Mouse (Mus musculus): ENCODE data around the gene Mtfp1.
"Not testable (repeated sequence)": the region's sequence is repeated elsewhere in the genome, so short reads cannot be mapped to it uniquely, and the experiment has no call there.

Mtfp1 gene

DNA sequence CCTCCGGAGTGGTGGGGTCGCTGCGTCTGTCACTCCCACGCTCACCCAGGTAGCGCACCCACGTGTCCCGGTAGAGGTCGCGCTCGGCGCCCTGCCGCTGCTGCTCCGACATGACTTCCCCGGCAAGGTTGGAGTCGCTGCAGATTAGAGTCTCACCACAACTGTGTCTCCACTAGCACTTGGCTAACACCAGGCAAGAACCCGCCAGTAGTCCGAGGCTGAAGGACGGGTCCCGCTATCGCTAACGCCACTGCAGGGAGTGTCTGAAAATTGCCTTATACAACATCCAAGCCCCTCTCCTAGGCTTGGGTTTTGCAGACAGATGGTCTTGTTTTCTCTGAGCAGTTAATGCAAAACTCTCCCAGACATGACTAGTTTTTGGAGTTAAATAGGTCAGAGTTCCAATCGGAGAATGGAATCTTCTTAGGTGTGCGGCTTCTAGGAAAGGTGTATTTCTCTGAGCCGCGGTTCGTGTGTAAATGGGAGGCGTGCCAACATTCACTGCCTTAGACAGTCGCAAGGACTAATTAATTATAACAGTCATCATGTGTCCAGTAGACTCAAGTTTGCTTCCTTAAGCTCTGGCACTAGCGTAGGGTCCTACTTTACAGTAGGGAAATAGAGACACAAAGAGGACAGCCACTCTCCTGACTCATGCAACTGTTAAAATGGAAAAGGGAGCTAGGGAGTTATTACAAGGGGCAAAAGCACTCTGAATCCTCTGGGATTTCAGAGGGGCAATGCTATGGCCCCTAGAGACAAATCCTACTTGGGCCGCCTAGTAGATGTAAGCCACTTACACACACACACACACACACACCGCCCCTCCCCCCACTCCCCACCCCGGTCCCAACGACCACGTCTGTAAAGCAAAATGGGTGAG is at the start of gene Mtfp1:
Mtfp1 (minus strand) TSS at position 275 of the 883 bp plus-strand sequence.
- peak; percentile 52 to 62 for DNase-seq

DNA sequence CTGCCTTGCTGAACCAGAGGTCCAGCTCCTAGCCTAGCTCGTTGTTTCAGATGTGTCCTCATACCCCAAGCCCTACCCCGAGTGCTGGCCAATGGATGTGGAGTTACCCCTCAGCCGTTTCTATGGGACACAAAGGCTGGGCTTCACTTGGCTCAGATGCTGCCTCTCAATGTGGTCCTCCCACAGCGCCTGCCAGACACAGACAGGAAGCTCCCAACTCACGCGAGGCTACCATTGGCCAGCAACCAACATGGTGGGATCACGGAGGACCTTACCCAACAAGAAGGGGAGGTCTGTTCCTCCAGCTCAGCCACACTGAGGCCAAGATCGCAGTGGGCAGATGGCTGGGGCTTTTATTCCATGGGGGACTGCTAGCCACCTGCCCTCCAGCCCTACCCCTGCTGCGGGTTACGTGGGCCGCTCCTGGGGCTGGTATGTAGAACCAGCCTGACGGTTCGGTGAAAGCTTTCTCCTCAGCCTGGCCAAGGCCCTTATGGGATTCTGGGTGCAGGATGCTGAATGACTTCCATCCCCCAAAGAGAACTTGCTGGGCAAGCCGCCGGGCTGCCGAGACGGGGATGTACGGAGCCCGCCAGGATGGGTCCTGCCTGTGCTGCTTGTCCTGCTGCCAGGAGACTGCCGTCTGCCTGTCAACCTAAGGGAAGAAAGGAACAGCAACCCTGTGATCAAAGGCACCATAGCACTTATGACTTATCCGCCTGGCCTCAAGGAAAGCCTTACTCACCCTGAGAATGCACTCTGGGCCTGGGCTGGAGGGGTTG is 48.2 kb upstream of the Mtfp1 start:
- no peak for DNase-seq

DNA sequence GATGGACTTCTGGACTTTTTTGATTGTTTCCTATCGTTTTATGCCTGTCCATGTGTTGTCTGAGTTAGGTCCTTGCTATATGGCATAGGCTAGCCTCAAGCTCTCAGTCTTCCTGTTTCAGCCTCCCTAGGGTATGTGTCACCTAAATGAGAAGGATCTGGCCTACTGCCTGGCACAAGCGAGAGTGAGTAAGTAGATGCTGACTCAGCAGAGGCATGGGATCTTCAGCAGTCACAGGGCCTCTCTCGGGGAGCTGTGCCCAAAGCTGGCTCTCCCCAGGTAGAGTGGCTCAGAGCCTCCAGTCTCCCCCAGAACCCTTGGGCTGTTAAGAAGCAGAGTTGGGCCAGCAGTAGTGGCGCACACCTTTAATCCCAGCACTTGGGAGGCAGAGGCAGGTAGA is 47.1 kb upstream of the Mtfp1 start:
- DNase-seq: no peak

DNA sequence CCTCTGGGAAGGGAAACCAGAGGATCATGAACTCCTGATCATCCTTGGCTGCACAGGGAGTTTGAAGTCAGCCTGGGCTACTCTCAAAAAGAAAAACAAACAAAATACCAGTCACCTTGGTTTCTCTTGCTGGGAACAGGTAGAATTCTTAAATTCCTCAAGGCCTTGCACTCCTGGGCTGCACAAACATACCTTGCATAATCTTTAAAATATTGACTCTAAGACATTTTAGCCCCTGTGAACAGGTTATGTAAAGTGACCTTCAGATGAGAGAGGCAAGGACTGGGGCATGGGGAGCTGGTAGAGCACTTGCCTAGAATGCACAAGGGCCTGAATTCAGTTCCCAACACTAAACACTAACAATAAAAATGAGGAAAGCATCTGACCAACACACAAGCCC is 46.3 kb upstream of the Mtfp1 start:
- DNase-seq: no peak

DNA sequence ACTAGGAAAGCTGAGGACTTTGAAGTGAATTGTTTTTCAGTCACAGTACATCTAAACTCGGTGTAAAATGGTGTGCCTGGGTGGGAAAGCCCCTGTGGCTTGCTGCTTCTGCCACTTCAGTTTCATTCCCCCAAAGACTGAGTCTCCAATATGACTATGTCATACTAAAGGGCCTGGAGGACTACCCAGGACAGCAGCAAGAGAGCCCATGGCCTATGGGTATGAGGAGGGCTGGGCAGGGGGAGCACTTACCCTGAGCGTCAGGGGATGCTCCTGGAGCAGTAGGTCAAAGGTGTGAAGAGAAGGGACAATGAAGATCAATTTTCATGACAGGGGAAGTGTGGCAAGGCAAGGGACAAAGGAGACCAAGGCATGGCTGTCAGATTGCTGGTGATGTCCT is 43.7 kb upstream of the Mtfp1 start:
- DNase-seq: no peak

DNA sequence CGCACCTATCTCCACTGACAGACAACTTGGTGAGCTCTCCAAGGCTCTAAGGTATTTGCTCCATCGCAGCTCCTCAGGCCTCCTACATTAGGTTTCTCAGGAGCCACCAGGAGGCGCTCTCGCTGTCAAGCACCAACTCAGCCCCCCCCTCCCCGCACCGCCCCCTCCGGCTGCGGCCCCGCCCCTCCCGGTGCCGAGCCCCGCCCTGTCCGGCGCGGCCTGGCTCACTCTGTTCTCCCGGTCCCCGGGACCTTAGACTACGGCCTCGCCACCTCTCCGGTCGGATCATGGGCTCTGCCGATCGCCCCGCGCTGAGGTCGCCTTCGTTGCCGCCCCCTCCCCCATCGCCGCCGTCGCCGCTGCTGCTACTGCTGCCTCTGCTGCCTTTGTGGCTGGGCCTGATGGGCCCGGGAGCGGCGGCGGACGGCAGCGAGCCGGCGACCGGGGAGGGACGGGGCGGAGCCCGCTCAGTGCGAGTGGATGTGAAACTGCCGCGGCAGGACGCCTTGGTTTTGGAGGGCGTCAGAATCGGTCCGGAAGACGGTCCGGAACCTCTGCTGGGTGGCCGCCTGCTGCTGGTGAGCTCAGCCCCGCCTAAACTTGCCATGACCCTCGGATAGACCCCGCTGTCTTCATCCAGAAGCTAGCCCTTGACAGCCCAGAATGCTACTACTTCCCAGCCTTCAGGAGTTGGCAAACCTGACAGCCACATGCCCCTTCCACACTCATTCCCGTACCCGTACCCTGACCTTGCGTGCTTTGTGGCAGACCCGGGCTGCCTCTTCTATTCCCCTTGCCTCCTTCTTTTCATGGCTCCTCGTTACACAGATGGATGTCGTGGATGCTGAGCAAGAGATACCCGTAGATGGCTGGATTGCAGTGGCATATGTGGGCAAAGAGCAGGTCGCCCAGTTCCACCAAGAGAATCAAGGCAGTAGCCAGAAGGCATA is 40.0 kb upstream of the Mtfp1 start, which contains the start of gene Rnf215:
Rnf215 (plus strand) TSS at position 217 of the 950 bp plus-strand sequence.
- peak; percentile 78 to 93 for DNase-seq

DNA sequence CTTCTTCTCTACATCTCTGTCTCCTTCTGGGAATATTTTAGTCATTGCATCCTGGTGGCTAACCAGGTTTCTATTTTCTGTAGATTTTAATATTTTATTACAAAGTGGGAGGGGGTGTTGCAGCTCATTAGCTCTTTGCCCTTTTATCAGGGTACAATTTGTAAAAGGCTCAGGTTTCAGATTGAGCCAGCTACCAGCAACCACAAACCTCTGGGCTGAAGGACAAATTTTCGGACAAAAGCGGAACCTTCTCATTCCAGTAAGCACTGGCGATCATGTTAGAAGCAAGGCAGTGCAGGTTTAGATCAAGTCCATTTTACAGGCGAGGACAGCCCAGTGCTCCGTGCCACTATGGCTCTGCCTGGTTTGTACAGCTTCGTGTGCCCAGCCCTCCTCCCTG is 39.2 kb upstream of the Mtfp1 start:
- DNase-seq: no peak

DNA sequence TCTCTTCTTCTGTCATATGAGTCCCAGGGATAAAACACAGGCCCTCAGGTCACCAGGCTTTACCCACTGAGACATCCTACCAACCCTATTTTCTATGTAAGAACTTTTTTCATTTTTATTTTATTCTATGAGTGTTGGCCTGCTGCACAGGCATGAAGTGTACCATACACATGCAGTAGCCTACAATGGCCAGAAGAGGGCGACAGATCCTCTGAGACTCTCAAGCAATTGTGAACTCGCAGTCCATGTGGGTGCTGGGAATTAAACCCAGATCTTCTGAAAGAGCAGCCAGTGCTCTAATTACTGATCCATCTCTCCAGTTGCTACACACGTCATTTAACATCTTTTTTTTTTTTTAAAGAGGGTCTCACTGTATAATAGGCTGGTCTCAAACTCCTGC is 38.2 kb upstream of the Mtfp1 start:
- peak in 1 of 2 experiments; percentile 24 for DNase-seq

DNA sequence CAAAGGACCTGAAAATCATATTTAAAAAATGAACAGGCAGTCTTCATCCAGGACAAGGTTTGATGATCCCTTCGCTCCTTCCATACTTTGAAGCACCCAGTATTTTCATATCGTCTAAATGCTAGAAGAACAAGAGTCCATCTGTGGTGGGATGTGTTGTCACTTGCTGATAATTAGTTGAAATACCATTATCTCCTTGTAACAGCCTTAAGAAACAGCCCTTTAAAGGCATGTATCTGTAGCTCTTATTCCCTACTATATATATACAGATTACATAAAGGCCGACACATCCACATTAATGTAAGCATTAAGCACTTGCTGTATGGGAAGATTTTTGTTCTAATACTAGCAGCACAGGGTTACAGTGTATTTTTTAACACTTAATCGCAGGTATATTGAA is 33.2 kb upstream of the Mtfp1 start:
- not testable (repeated sequence) for DNase-seq

DNA sequence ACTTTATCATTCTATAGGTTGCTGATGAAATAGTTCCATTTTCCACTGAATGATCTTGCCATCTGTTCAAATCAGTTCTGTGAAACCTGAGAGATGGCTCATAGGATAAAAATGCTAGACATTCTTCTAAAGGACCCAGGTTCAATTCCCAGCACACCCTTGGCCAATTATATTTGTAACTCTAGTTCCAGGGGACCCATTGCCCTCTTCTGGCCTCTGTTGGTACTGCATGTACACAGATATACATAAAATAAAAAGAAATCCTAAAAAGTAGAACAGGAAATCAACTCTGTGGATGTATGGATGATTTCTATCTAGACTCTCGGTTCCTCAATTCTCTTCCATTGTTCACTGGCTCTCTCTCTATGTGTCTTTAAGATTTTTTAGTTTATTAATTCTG is 31.8 kb upstream of the Mtfp1 start:
- no peak for DNase-seq

DNA sequence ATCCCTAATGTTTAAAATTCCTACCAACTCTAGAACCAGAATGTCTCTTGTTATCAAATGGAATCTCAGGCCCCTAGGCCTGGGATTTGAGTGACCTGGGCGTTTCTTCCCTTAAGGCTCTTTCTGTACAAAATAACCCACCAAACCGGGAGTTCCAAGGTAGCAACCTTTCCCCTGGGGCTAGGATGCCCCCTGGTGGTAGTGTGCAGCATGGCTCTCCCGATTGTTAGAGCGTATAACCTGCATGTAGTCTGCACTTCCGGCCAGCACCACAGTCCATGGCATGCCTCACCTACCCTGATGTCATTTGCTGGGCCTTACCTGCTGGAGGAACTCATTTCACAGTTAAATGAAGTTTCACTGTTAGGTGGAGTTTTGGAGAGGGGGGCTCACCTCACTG is 28.7 kb upstream of the Mtfp1 start:
- peak in 1 of 2 experiments; percentile 22 for DNase-seq

DNA sequence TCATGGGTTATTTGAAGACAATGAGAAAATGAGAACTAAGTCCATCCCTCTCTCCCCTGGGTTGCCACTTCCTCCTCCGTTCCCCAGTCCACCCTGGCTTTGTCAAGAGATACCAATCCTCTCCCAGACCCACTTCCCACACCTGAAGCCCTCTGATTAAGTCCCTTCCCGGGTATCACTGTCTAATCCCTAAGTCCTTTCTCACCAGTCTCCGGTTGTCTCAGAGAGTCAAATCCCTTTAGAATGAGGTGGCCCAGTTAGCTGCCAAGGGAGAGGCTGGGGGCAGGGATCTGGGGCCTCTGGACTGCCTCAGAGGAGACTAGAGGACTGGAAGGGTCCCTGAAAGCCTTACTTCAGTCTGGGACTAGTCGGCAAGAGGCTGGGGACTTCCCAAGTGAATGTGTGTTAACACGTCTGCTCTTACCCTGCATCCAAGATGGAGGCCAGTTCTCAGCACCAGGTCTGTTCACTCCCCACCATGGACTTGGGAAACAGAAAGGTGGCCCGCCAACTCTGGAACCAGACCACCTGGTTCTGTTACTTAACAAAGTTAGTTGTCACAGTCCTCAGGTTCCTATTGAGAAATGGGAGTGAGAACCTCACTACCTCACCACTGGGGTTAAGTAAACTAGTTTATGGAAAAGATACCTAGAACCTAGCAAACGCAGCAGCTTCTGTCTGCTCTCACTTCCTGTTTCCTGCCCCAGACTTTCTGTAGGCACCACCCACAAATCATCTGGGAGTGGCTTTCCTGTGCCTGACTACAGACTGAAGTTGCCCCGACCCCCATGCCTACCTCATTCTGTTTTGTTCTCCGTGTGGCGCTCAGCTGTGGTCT is 27.7 kb upstream of the Mtfp1 start, which contains the start of gene Sec14l2:
Sec14l2 (minus strand) TSS at position 674 of the 838 bp plus-strand sequence.
- DNase-seq: peak in 1 of 2 experiments; percentile 29

DNA sequence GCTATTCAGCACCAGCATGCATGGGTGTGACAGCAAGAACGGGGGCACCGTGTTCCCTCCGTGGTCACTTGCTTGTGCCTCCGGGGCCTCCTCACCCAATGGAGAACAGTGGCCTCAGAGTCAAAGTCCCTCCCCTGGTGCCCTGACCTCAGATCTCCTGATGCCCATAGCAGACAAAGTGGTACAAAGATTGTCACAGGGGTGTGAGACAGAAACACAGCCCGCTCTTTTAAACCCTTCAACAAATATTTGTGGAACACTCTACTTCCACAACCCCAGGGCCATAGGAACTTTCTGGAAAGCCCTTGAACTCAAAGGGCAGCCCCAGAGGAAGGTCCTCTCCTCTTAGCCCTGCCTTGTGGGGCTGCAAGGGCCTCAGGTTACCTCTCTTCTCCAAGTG is 27.0 kb upstream of the Mtfp1 start:
- no peak for DNase-seq

DNA sequence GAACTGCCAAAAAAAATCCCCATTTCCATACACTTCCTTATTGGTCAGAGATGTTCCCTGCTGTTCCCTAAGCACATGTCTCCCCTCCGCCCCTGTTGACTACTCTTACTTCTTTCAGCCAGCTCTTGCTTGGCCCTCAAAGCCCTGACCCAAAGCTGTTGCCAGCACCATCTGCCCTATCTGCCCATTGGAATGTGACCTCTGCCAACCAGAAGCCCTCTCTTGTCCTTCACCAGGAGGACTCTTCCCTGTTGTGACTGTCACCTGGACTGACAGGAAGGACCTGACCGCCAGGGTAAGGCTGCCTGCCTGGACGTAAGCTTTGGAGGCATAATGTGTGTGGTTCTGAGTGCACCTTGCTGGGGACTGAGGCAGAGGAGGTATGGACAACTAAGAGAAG is 26.4 kb upstream of the Mtfp1 start:
- DNase-seq: no peak

DNA sequence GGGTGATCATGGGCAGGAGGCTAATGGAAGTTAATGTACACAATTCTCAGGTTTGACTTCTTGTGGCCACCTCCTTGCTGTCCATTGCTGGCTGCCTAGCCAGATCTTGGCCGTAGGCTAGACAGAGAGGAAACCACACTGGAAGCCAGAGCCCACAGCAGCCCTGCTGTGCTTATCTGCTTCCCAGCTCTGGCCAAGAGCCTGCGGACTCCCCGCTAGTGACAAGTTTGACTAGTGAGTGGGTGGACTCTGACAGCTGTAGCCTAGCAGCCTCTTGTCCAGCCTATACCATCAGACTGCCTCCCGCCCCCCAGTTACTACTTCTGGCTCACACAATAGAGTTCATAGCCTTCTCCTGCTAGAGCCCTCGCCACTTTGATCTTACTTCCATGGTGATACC is 24.4 kb upstream of the Mtfp1 start:
- no peak for DNase-seq

DNA sequence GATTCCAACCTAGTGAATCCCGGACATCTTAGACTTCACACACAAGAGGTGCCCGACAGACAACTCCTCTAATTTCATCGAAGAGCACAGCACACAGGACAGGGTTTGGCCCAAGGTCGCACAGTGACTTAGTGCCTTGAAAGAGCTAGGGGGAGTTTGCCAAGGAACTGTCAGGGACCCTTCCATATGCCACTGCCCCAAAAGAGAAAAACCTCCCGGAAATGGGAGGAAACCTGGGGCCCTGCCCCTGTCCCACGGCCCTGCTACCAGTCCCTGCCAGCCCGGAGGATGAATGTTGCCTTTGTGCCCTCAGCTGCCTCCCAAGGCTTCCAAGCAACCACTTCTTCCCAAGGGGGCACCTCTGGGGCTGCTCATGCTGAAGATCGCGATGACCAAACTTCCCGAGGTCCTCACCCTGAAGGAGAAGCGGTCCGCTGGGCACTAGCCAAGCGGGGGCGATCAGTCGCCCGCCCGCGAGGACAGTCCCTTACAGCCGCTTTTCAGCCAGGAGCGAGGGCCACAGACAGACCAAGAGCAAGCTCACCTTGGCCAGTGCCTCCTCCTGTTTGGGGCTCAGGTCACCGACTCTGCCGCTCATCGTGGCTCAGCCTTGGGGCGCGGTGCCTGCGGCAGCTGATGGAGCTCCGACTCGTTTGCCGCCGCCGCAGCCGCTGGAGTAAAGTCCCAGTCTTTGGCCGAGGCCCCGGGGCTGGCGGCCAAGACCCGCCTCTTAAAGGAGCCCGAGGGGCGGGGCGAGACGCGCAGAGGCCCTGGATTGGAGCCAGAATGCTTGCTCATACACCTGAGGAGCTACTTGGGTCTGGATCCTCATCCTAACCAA is 23.1 kb upstream of the Mtfp1 start:
- DNase-seq: peak in 1 of 2 experiments; percentile 26

DNA sequence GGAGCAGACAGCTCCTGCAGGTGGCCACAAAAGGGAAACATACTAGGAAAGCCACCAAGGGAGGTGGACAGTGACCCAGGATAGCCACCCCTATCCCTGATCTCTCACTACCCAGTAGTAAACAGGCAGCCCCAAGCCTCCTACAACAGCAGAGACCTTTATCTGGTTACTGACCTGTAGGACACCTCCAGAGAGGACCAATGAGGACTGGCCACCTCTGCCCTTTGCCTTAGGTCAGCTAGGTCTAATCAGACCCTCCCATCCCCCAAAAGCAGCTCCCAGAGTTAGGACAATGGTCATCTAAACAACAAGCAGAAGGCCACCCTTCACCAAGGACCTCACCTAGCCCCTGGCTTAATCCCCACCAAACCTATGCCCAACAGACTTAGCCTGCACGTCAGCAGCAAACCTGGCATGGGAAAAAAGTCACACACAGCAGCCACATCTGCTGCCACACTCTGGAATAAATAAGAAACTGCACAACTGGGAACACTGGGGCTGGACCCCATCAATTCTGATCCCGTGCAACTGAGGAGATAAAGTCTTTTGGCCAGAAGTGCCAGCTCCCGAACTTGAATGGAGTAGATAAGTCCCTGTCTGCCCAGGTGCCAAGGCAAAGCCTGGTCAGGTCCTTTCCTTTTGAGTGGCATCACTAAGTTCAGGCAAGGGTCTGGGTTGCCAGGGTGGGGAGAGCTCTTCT is 22.3 kb upstream of the Mtfp1 start:
- DNase-seq: no peak

DNA sequence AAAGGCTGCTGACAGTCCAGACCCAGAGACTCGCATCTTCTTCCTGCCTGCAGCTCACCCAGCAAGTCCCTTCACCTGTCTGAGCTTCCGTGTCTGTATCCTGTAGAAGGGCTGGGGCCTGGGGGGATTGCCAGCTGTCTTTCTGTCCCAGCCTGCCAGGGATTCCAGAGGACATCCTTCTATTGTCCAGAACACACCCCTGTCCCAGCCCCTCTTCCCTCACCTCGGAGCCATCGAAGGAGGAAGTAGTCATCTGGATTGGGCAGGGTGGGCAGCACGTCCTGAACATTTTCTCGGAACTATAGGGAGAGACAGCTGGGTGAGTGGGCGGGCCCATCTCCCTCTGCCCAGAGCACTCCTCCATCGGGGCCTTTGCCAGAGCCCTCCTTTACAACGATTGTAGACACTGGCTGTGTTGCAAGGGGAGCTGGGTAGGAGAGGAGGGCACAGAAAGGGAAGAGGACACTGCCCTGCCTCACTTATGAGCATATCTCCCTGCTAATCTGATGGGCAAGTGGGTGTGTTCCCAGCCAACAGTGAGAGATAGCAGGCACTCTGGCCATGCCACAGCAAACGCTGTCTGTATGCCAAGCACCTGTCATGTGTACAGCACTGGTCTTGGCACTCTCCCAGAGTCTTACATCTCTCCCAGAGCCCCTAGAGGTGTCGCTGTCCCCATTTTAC is 21.4 kb upstream of the Mtfp1 start:
- no peak for DNase-seq

DNA sequence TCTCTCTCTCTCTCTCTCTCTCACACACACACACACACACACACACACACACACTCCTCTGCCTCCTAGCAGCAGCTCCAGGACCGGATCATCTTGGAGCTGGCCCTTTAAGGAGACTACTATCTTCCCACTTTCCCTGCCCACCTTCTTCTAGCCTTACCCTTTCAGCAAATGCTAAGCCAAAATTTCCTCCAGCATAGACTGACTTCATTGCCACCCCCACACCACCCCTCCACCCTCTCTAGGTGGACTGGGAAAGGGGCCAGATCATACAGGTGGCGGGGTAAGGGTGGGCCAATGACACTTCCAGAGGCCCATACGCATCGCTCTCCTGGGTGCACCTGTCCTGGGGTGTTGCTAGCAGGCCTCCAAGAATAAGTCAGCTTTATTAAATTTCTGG is 20.2 kb upstream of the Mtfp1 start:
- DNase-seq: no peak
